Mouse (Mus musculus) brain, adult 2 months (tissue): Measurements from ENCODE around the gene Gnao1.
A peak's percentile ranks its signal among the peaks of the same experiment; 100 is the strongest.

Experiments
- DNase-seq: peaks from one replicate; pipeline ENCODE4 v3.0.0; 2011; ENCODE audit warnings: low read depth, low spot score

Gene Gnao1

GRCm38 (mm10) chr8:93998961-93999360 lies 189.2 kb downstream of the Gnao1 start:
- no peak for DNase-seq

DNA sequence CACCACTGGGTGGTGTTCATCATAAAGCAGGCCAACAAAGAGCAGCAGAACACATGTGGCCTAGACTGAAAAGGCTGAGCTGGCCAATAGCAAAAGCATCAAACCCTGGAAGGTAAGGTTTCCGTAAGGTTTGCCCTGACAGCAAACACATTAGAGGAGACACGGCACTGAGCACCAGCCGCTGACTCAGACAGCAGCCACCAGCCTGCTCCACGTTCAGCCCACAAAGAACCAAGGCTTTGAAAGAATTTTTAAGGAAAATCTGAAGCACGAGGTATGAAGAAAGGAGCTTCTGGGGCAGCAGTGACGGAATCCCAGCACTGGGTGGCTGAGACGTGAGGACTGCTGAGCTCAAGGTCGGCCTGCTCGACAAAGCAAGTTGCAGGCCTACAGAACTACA lies 194.4 kb downstream of the Gnao1 start:
- peak; percentile 65 for DNase-seq

- peak; percentile 26 for DNase-seq
These were observed 199.6 kb downstream of the Gnao1 start for GRCm38 (mm10) chr8:94009243-94009845.

DNA sequence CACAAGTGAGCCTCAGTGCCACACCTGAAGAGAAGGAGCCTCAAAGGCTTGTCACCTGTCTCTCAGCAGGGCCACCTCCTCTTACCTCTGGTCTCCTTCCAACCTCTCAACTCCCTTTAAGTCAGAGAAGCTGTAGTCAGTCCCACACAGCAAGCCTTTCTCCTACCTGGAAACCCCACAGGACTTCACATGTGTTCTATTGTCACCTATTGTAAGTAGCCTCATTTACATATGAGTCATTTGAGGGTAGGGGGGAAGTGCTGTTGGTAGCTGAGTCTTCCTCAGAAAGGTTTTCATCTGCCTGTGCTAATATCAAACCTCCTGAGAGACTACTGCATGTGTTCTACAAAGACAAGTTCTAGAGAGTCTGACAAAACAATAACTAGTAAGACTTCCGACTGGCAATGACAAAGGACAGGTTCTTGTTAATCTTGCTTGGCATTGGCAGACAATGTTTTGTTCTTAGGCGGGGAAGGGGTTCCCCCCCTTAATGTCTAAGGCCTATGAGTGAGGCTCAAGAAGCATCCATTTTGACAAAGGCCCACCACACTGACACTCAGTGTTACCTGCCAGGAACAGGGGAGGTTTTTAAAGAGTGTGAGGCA lies 200.4 kb downstream of the Gnao1 start:
- DNase-seq = peak; percentile 12

DNA sequence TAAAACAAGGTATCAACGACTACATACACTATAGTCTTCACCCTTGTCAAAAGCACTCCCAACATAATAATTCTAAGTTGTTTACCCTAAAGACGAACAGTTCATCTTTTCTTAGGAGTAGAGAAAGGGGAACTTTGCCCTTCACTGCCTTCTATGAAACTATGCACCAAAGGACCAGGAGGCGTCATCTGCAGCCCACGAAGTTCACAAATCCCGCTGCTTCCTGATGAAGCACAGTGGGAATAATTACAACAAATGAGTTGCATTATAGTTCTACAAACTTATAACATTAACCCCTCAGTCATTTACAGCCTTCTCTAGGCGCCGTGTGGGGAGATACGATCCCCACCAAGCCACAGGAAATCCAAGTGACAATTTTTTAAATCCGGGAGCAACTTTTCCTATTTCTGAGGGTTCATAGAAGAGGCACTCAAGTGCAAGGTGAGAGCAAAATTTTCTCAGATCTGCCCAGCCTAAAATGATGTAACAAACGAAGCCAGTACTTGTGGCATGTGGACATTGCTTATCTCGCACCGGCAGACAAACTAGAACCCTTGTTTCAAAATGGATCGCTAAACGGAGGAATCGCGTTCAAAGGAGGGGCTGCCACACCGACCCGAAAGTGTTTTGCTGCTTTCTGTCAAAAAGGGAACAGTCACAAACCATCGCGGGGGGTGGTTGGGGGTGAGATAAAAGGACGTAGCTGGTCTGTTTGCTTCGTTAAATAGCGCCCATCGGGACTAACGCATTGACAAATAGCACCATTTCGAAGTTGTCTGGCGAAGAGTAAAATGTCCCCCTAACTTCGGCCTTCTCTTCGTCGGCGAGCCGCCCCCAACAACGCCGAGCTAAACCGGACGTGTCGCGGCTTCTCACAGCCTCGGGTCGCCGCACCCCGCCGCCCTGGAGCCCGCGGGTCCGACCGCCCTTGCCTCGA lies 201.6 kb downstream of the Gnao1 start:
- peak; percentile 32 for DNase-seq

GRCm38 (mm10) chr8:94012013-94012951 lies 202.5 kb downstream of the Gnao1 start, which contains the start of gene Amfr:
Amfr (minus strand) TSS chr8:94012842.
- DNase-seq = peak; percentile 89

DNA sequence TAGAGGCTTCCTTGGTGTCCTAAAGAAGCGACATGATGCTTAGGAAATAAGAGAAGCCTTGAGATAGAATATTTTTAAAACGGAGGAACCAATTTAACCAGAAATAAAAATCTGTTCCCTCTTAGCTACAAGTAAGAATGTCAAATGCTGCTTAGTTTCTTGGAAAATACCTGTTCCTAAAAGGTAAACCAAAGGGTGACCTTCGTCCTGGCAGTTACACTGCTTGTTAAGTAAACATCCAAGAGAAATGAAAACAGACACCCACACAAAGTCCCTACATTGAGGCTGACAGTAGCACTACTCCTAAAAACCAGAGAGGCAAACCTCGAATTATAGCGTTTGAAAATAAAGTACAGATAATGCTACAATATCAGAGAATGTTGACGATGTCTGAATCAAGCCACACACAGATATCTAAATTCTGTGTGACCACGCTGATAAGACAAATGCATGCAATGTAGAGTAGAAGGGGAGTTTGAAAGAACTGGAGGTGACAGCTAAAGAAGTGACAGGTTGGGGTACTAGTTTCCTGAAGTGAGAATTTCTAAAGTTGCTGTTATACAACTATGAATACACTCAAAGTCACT lies 203.4 kb downstream of the Gnao1 start:
- DNase-seq = peak; percentile 24
